Mouse (Mus musculus): ENCODE results near the gene Ins1. TPM values are rescaled to one million over a fixed set of nuclear protein-coding genes. Genes with fewer than 3 reads are reported as not detected.

The Ins1 gene
- 0.27 and 0.79 TPM in 2 replicates for polyA plus RNA-seq (2015; fragmentation: Nextera tagmentation; extraction: Ambion mirVana)

DNA sequence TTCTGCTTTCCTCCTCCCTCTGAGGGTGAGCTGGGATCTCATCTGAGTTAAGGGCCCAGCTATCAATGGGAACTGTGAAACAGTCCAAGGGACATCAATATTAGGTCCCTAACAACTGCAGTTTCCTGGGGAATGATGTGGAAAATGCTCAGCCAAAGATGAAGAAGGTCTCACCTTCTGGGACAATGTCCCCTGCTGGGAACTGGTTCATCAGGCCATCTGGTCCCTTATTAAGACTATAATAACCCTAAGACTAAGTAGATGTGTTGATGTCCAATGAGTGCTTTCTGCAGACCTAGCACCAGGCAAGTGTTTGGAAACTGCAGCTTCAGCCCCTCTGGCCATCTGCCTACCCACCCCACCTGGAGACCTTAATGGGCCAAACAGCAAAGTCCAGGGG lies at the start of gene Ins1:
Ins1 (plus strand) TSS at position 301 of the 400 bp plus-strand sequence.
- Histone ChIP-seq H3K27me3 (ENCODE audit: control insufficient read depth, insufficient read depth, low read length) (no peaks in the 10 kb centered on the region), H3K4me3 (ENCODE audit: low read depth, low read length) (no peak within 1 kb of the TSS), H3K4me2 (replicated peaks; ENCODE audit: low read depth) (no peak within 1 kb of the TSS), H3K9ac (ENCODE audit: low read length) (no peak within 1 kb of the TSS), H3K4me1 (replicated peaks; ENCODE audit: control insufficient read depth, insufficient read depth) (no peaks in the 10 kb centered on the region), H3K36me3 (ENCODE audit: control insufficient read depth, insufficient read depth, low read length) (no peaks in the 10 kb centered on the region), H3K9me3 (ENCODE audit: control insufficient read depth, low read length) (no peaks in the 10 kb centered on the region), H3K27ac (replicated peaks) (no peak within 1 kb of the TSS)
- DNase-seq (ENCODE audit: low spot score) (no peak), ATAC-seq (ENCODE audit: low FRiP score, low TSS enrichment) (no peak)
- TF ChIP-seq CTCF (IDR thresholded peaks at IDR 0.05; ENCODE audit: low read depth) (no peak), EP300 (optimal IDR thresholded peaks at IDR 0.05) (no peak)

All from stomach, postnatal 0 days (tissue).